Mouse (Mus musculus): ENCODE measurements around the gene Rwdd4a. TPM values are rescaled to one million over a fixed set of nuclear protein-coding genes. Genes with fewer than 3 reads are reported as not detected.

Rwdd4a gene
- total RNA-seq, 2 experiments from 2014 or later: 27.2 to 35.8 TPM

DNA sequence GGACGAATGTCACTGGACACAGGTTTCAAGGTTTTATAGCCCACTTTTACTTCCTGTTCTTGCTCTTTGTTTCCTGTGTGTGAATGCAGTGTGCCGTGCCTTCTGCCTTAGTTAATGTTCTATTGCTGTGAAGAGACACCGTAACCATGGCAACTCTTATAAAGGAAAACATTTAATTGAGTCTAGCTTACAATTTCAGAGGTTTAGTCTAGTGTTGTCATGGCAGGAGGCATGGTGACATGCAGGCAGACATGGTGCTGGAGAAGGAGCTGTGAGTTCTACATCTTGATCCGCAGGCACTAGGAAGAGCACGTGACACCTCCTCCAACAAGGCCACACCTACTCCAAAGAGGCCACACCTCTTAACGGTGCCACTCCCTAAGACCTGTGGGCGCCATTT, 48.0 kb downstream of the Rwdd4a start:
- DNase-seq: no peak

DNA sequence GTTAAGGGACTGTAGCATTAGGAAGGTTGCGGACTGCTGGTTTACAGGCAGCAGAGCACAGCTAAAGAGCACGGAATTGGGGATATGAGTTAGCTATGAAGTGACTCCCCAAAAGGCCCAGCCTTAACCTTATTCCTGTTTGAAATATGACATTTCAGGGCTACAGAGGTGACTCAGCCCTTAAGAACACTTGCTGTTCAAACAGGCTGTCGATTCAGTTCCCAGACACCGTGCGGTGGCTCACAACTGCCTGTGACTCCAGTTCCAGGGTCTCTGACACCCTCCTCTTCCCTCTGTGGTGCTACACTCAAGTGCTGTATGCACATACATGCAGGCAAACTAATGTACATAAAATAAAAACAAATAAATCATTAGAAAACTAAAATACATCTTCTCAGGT, 55.2 kb downstream of the Rwdd4a start:
- no peak for DNase-seq

DNA sequence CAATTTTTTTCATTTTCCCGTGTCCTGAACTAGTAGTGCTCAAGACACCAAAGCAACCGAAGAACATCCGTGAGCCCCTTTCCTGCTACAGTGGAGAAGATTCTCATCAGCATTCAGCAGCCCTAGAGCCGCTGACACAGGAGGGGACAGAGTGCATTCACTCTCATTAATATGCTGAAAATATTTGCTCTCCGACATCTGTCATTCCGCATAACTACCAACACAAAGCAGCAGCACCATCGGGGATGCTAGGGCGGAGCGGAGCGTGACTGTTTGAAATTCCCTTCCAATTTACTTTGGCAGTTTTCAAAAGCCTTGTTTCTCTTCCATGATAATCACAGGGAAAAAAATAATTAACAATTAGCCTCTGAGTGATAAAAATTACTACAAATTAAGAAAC, 56.9 kb downstream of the Rwdd4a start:
- no peak for DNase-seq

DNA sequence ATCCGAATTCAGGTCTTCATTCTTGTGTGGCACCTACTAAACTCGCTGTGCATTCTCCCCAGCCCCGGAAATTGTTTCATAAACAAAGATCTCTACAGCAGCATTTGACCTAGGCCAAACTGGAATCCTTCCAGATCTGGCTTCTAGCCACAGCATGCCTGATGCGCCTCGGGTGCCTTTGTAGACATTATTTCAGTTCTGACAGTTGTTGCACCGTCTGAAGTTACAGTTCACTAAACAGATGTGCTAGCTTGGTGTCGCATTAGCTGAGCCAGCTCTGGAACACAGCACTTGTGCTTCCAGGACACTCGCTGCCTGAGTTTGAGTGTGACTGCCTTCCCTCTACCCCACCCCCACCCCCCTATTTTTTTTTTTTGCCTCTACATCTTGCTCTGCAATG, 67.2 kb downstream of the Rwdd4a start:
- no peak for DNase-seq

Small RNA genes within 50 kb of the gene (microRNA-seq; reads per million reads assigned to microRNA genes)
- 0 reads per million in 2 experiments for gene Gm27409 (ENCODE audit: borderline replicate concordance in 2 of 2)

Other genes with a start within 250 kb of the Rwdd4a start
- 1 to 10 TPM; 6.7 to 9.2 TPM for gene Stox2, start 87.3 kb upstream of the Rwdd4a start, total RNA-seq (2021)
- gene Trappc11, start 194 bp upstream of the Rwdd4a start, total RNA-seq (2021): 10 to 100 TPM; 15.5 to 17.1 TPM
- gene Ing2, start 141.9 kb downstream of the Rwdd4a start, total RNA-seq (2021): 10 to 100 TPM in 1 of 2 experiments, 1 to 10 TPM in 1; 9.6 to 13.0 TPM
- gene Cdkn2aip, start 180.3 kb downstream of the Rwdd4a start, total RNA-seq (2021): 1 to 10 TPM; 4.4 to 4.7 TPM

Measured in gastrocnemius, postnatal 25 days (tissue).